ENCODE assay signal across 8 mouse cellular contexts in the genomic region with DNA sequence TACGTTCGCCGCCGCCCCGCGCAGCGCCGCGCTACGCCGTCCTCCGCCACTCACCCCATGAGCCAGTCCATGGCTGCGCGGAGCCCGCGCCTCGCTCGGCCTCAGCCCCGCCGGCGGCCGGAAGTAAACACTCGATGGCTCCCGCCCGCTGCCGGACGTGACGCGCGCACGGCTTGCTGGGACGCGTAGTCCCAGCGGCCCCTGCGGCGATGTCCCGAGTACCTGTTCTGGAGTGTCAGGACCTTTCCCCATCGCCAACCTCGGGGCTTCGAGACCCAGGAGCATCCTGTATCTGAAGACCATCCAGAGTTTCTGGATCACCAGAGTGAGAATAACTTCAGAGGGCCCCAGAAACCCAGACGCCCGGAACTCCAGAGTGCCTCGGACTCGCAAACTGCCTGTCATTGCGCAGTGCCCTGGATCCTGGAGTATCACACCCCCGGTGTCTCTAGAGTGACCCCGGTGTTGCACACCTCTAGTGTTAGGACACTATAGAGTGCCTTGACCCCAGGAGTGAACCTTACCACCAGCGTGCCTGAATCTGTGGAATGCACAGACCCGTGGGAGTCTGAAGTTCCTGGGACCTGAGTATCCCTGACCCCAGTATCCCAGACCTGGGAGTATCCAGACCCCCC. TPM values are rescaled to one million over a fixed set of nuclear protein-coding genes. Genes with fewer than 3 reads are reported as not detected.
DNase-seq lines count a peak whose midpoint lies in the region; ATAC-seq lines count a peak whose summit lies in the region.

Gene Mob2, minus strand, starts transcription at position 135 of the 635 bp plus-strand sequence.

- H3K27ac ChIP-seq in embryonic facial prominence, embryonic 12.5 days, result peak within 1 kb of the TSS; percentile 81
- peak within 1 kb of the TSS; percentile 67 for H3K27ac ChIP-seq in midbrain, embryonic 11.5 days (ENCODE audit: low read depth, low read length)

- WGBS in embryonic facial prominence, embryonic 12.5 days, result under 1% methylated on average over 49 of the region's 49 CpGs
- WGBS in midbrain, embryonic 11.5 days, result under 1% methylated on average over 43 of the region's 49 CpGs

- peak; percentile 90 for ATAC-seq in embryonic facial prominence, embryonic 12.5 days (ENCODE audit: insufficient number of reproducible peaks, insufficient read depth, low FRiP score, low TSS enrichment)
- ATAC-seq in midbrain, embryonic 11.5 days (ENCODE audit: low FRiP score), result peak; percentile 96

- intact Hi-C loops in left cerebral cortex, postnatal 4 days (cut with DNase I), result no loop called here

- DNase-seq in adrenal gland, postnatal 25 days, result peak; percentile 91
- peak; percentile 99 for DNase-seq in heart, adult 11 months
- DNase-seq in kidney, adult 11 months, result peak; percentile 87
- DNase-seq in left cerebral cortex, postnatal 4 days, result peak; percentile 87
- peak; percentile 99 for DNase-seq in midbrain, embryonic 11.5 days (ENCODE audit: low spot score, missing footprints)
- DNase-seq in right cerebral cortex, postnatal 4 days, result peak; percentile 84
- DNase-seq in yolk sac, embryonic 10.5 days (ENCODE audit: low spot score), result peak; percentile 85

- no peaks in the 10 kb centered on the region for H3K9me3 ChIP-seq in embryonic facial prominence, embryonic 12.5 days
- H3K9me3 ChIP-seq in midbrain, embryonic 11.5 days (ENCODE audit: control insufficient read depth, low read length), result no peaks in the 10 kb centered on the region

- H3K4me1 ChIP-seq in embryonic facial prominence, embryonic 12.5 days, result peaks cover 18% of the 10 kb centered on the region
- peaks cover 12% of the 10 kb centered on the region for H3K4me1 ChIP-seq in midbrain, embryonic 11.5 days (ENCODE audit: control insufficient read depth, insufficient read depth, low read length)

- peak within 1 kb of the TSS; percentile 77 for H3K4me3 ChIP-seq in embryonic facial prominence, embryonic 12.5 days
- peak within 1 kb of the TSS; percentile 96 for H3K4me3 ChIP-seq in midbrain, embryonic 11.5 days (ENCODE audit: low read depth, low read length)

- peaks cover 6% of the 10 kb centered on the region; the same call in 1 of the 2 replicates for H3K36me3 ChIP-seq in embryonic facial prominence, embryonic 12.5 days
- H3K36me3 ChIP-seq in midbrain, embryonic 11.5 days (ENCODE audit: control insufficient read depth, insufficient read depth, low read length), result no peaks in the 10 kb centered on the region

- peak within 1 kb of the TSS; percentile 93 for H3K4me2 ChIP-seq in embryonic facial prominence, embryonic 12.5 days (replicated peaks)
- peak within 1 kb of the TSS; percentile 92 for H3K4me2 ChIP-seq in midbrain, embryonic 11.5 days

- no peaks in the 10 kb centered on the region for H3K27me3 ChIP-seq in embryonic facial prominence, embryonic 12.5 days
- no peaks in the 10 kb centered on the region for H3K27me3 ChIP-seq in midbrain, embryonic 11.5 days (ENCODE audit: control insufficient read depth, insufficient read depth, low read length)

- H3K9ac ChIP-seq in embryonic facial prominence, embryonic 12.5 days, result peak within 1 kb of the TSS; percentile 89
- peak within 1 kb of the TSS; percentile 91 for H3K9ac ChIP-seq in midbrain, embryonic 11.5 days (ENCODE audit: low read length)

RNA-seq across cellular contexts. Expression of gene Mob2, which starts in this region (rescaled TPM):
- total RNA-seq in adrenal gland, postnatal 25 days (2021), result 50.3 and 56.9 TPM in 2 replicates
- 56.8 and 60.8 TPM in 2 replicates for polyA plus RNA-seq in embryonic facial prominence, embryonic 12.5 days (2016; fragmentation: Nextera tagmentation; extraction: Ambion mirVana)
- 10 to 100 TPM; 21.1 to 21.2 TPM for total RNA-seq in left cerebral cortex, postnatal 4 days (2021)
- 59.2 and 60.2 TPM in 2 replicates for polyA plus RNA-seq in midbrain, embryonic 11.5 days (2014; fragmentation: Nextera tagmentation; extraction: Ambion mirVana)

Comparison
In these comparisons a context has a peak if more than half of its experiments do, and no peak if none do; other contexts are left out.
1. Peak in every context shown above with its lines: DNase-seq, ATAC-seq, H3K4me3 ChIP-seq and H3K27ac ChIP-seq.